Mouse (Mus musculus) midbrain, postnatal 0 days (tissue): ENCODE data around the gene Psat1. TPM values are rescaled to one million over a fixed set of nuclear protein-coding genes. Genes with fewer than 3 reads are reported as not detected.
A peak's percentile ranks its signal among the peaks of the same experiment; 100 is the strongest.

Experiments used
- ATAC-seq: fragments of 200-750 bp; cut with Nextera tagmentation; 2 replicates; pipeline ENCODE4 v1.8.0; 2017; ENCODE audit warnings: moderate number of reproducible peaks, mild to moderate bottlenecking, moderate TSS enrichment, moderate library complexity; ENCODE audit not compliant: low FRiP score
- DNase-seq: peaks from one replicate; pipeline ENCODE4 v3.0.0-alpha.2; 2015; ENCODE audit warnings: low spot score
- H3K27ac ChIP-seq: fragments of 300-500 bp; sonication (generic); 2 replicates; pipeline ENCODE4 v1.5.1; 2014; ENCODE audit warnings: low read depth, mild to moderate bottlenecking, low read length, mixed read lengths
- H3K27me3 ChIP-seq: fragments of 300-500 bp; sonication (generic); 2 replicates; pipeline ENCODE4 v1.6.1; 2014; ENCODE audit warnings: low read length, control low read depth, mixed read lengths; ENCODE audit not compliant: insufficient read depth
- H3K36me3 ChIP-seq: fragments of 300-500 bp; sonication (generic); 2 replicates; pipeline ENCODE4 v1.6.1; 2014; ENCODE audit warnings: low read length, control low read depth, mixed read lengths; ENCODE audit not compliant: insufficient read depth
- H3K4me1 ChIP-seq: fragments of 300-500 bp; sonication (generic); 2 replicates; pipeline ENCODE4 v1.6.1; 2014; ENCODE audit warnings: mild to moderate bottlenecking, control low read depth, antibody characterized with exemption, low read length, mixed read lengths; ENCODE audit not compliant: insufficient read depth
- H3K4me2 ChIP-seq: fragments of 300-500 bp; sonication (generic); 2 replicates; pipeline ENCODE4 v1.6.1; 2014; ENCODE audit warnings: low read depth, mild to moderate bottlenecking, low read length, mixed read lengths; ENCODE audit not compliant: poor library complexity, severe bottlenecking
- H3K4me3 ChIP-seq: fragments of 300-500 bp; sonication (generic); 2 replicates; pipeline ENCODE4 v1.5.1; 2014; ENCODE audit warnings: low read depth, mild to moderate bottlenecking, low read length, moderate library complexity
- H3K9ac ChIP-seq: fragments of 300-500 bp; sonication (generic); replicated peaks from 2 replicates; pipeline ENCODE4 v1.6.1; 2014; ENCODE audit warnings: mild to moderate bottlenecking, low read length, moderate library complexity, mixed read lengths; ENCODE audit not compliant: poor library complexity, severe bottlenecking
- H3K9me3 ChIP-seq: fragments of 300-500 bp; sonication (generic); 2 replicates; pipeline ENCODE4 v1.6.1; 2016; ENCODE audit warnings: low read length, control low read depth
- CTCF ChIP-seq: IDR thresholded peaks from 2 replicates; pipeline ENCODE4 v1.5.1; 2016; ENCODE audit warnings: antibody characterized with exemption, mild to moderate bottlenecking
- WGBS: fragments of 180-500 bp; shearing (Covaris S2); extraction: QIAGEN DNeasy Blood & Tissue Kit; methylation state at CpG from one replicate; pipeline ENCODE4 v1.1.7; 2014; 5-methylcytosine and 5-hydroxymethylcytosine counted together
- polyA plus RNA-seq: library from polyadenylated mRNA; unstranded; fragments of >200 nt; fragmentation: Nextera tagmentation; extraction: Ambion mirVana; gene quantifications from 2 replicates; pipeline ENCODE4 v1.2.1, GENCODE M21; 2015
- total RNA-seq: library from RNA; depleted of rRNA; stranded (reverse); fragments of >200 nt; gene quantifications from 2 replicates; pipeline ENCODE4 v1.2.3, GENCODE M21; 2014

Gene Psat1
- total and polyA plus RNA-seq, 2 experiments from 2014 or later: 68.0 to 97.3 TPM

- Histone ChIP-seq H3K27me3 (no peaks in the 10 kb centered on the region), H3K4me1 (no peaks in the 10 kb centered on the region), H3K9me3 (no peaks in the 10 kb centered on the region), H3K4me3 (no peak overlapping the region), H3K36me3 (no peaks in the 10 kb centered on the region), H3K27ac (no peak overlapping the region), H3K9ac (no peak overlapping the region), H3K4me2 (no peak overlapping the region)
- DNase-seq (no peak), ATAC-seq (no peak)
- WGBS: 76% methylated on average over 1 of the region's 1 CpGs
- no peak for TF ChIP-seq CTCF
Measured at GRCm38 (mm10) chr19:15910488-15910887, 36.6 kb downstream of the Psat1 start.

DNA sequence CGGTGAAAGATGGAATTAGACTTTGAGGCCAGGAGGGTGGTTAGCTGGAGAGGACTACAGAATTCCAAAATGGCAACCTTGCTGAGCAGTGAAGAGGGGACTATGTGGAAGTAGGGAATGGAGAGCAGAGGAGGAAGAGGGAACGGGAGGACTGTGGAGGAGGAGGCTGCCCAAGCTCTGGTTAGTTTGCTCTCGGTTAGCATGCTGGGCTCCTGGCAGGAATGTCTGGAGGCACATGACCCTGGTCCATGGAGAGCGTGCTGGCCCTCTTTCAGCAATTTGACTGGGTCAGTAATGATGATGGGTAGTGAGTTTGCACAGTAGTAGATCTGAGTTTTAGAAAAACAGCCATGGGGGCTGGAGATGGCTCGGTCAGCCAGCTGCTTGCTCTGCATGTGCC lies 39.1 kb downstream of the Psat1 start:
- no peak for TF ChIP-seq CTCF
- H3K9me3 ChIP-seq: no peaks in the 10 kb centered on the region
- no peak overlapping the region for H3K4me3 ChIP-seq
- no peak overlapping the region for H3K27ac ChIP-seq
- 85% methylated on average over 5 of the region's 5 CpGs for WGBS
- ATAC-seq: no peak
- H3K4me1 ChIP-seq: no peaks in the 10 kb centered on the region
- H3K36me3 ChIP-seq: no peaks in the 10 kb centered on the region
- H3K4me2 ChIP-seq: no peak overlapping the region
- no peak for DNase-seq
- no peak overlapping the region for H3K9ac ChIP-seq
- no peaks in the 10 kb centered on the region for H3K27me3 ChIP-seq

DNA sequence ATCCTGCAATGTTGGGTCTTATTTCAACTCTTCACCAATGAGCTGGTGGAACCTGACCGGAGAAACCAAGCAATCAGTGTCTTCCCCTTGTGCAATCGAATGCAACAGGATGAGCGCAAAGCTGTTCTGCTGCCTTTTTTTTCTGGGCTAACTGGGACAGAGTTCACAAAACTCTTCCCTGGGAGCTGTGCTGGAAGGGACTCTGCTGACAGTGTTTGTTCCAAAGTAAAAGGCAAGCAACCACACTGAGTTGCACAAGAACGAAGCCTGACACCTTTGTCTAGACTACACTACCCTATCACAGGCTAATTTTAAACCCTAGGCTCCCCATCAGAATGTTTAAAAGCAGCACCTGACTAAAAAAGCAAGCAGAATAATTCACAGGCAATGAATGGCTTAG lies 42.4 kb downstream of the Psat1 start:
- TF ChIP-seq CTCF: no peak
- Histone ChIP-seq H3K27ac (no peak overlapping the region), H3K9me3 (no peaks in the 10 kb centered on the region), H3K4me3 (no peak overlapping the region), H3K27me3 (no peaks in the 10 kb centered on the region), H3K4me1 (no peaks in the 10 kb centered on the region), H3K4me2 (no peak overlapping the region), H3K9ac (no peak overlapping the region), H3K36me3 (no peaks in the 10 kb centered on the region)
- no peak for ATAC-seq
- no peak for DNase-seq
- 80% methylated on average over 4 of the region's 4 CpGs for WGBS

DNA sequence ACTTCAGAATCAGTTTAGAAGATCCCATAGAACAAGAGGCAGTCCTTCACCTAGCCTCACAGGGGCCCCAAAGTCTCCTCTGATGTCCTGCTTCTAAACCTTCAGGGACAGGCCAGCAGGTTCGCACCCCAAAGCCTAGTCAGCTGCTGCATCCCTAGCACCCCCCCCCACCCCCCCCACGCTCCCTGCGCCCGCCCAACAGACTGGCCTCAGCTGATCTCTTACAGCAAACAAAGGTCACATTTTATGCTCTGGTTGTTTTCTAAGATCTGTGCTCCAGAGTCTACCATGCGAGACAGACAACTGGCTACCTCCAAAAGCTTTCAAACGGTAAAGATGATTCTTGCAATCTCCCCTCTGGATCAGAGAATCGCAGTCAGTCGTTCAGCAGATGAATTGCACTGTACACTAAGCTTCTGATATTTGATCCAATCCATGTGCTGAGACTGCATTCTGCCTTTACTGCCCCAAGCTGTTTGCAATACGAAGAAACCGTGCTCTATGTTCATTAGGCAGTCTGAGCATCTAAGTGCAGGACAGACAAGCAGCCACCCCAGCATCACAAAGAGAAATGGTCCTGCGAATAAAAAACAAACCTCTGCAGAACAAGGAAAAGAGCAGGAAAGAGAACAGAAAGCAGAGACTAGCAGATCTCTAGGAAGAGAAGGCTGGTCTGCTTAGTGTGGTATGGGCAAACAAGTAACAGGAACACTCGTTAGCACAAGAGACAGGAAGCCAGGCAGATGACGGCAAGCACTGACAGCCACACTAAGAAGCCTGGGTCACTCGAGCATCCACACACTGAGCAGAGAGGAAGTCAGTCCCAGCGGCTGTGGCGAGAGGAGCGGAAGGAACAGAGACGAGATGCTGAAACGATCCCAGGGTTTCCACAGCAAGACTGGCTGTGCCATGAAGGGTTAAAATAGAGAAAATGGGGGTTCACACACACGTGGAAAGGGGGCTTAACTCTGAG lies 43.3 kb downstream of the Psat1 start:
- WGBS: 26% methylated on average over 20 of the region's 20 CpGs

DNA sequence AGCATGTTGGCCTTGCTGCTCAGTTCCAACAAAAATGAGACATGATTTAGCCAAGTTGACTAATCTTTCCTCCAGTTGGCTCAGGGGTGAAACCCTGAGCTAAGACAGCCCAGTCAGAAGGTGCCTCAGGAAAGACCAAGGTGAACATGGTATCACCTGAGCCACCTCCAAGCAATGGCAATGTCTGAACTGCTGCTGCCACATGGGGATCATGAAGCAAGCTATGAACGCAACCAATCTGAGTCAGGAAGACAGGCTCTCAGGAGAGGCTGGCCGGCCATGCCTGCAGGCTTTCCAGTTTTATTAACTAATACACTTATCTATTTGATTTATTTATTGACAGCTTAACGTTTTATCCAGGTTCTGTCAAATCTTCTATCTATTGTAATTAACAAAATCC lies 51.5 kb downstream of the Psat1 start:
- Histone ChIP-seq H3K4me1 (no peaks in the 10 kb centered on the region), H3K9ac (no peak overlapping the region), H3K36me3 (no peaks in the 10 kb centered on the region), H3K4me2 (no peak overlapping the region), H3K9me3 (no peaks in the 10 kb centered on the region), H3K27ac (no peak overlapping the region), H3K27me3 (no peaks in the 10 kb centered on the region), H3K4me3 (no peak overlapping the region)
- 93% methylated on average over 3 of the region's 3 CpGs for WGBS
- no peak for TF ChIP-seq CTCF
- no peak for ATAC-seq
- DNase-seq: no peak

More for the DNA sequence above, 43.3 kb downstream of the Psat1 start:
- no peak overlapping the region for H3K9ac ChIP-seq
- no peak for ATAC-seq
- H3K27ac ChIP-seq: no peak overlapping the region
- no peak overlapping the region for H3K4me3 ChIP-seq
- no peaks in the 10 kb centered on the region for H3K4me1 ChIP-seq
- no peak for DNase-seq
- H3K9me3 ChIP-seq: no peaks in the 10 kb centered on the region
- peak overlapping the region; percentile 6; the same call in 1 of the 2 replicates for H3K4me2 ChIP-seq
- no peaks in the 10 kb centered on the region for H3K27me3 ChIP-seq
- no peak for TF ChIP-seq CTCF
- H3K36me3 ChIP-seq: no peaks in the 10 kb centered on the region

DNA sequence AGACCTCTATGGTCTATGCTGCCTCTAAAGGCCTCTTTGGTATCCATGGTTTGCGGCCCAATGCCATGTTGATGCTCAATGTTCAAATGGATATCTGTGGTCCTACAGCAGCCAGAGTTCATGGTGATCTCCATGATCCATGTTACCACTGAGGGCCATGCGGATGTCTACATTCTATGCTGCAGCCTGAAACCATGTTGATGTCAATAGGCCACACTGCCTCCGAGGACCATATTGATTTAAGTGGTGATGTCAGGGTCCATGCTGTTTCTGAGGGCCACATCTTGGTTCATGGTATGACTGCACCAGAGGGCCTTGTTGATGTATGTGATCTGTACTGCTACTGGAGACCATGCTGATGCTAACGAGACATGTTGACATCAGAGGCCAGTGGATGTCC lies 55.0 kb downstream of the Psat1 start:
- no peak for DNase-seq
- H3K9me3 ChIP-seq: no peaks in the 10 kb centered on the region
- WGBS: 96% methylated on average over 4 of the region's 4 CpGs
- H3K36me3 ChIP-seq: no peaks in the 10 kb centered on the region
- no peak overlapping the region for H3K9ac ChIP-seq
- H3K4me2 ChIP-seq: no peak overlapping the region
- no peaks in the 10 kb centered on the region for H3K4me1 ChIP-seq
- no peak overlapping the region for H3K4me3 ChIP-seq
- ATAC-seq: no peak
- no peak overlapping the region for H3K27ac ChIP-seq
- H3K27me3 ChIP-seq: no peaks in the 10 kb centered on the region
- no peak for TF ChIP-seq CTCF
